Mouse (Mus musculus) thymus, postnatal 25 days (tissue): ENCODE data around the gene Ssr1.

Source experiments
- DNase-seq: peaks from one replicate; pipeline ENCODE4 v3.0.0; 2022

Gene Ssr1

DNA sequence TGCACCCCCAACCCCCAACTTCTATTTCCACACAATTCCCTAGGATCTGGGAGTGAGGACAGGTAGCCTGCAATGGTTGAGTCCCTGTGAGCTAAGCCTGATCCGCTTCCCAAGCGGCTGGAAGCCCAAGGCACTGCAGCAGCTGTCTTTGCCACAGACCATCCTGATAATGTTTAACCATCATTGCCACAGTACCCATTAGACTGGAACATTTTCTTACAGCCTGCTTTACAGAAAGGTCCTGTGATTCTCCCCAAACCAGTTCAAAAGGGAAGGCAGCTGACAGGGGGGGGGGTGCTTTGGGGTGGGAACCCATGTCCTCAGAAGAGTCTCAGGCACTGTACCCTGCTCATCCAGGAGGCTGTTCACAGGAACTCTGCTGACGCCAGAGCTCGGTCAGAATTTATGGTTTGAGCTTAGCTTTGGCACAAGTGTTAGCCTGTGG is 51.1 kb downstream of the Ssr1 start:
- no peak for DNase-seq

DNA sequence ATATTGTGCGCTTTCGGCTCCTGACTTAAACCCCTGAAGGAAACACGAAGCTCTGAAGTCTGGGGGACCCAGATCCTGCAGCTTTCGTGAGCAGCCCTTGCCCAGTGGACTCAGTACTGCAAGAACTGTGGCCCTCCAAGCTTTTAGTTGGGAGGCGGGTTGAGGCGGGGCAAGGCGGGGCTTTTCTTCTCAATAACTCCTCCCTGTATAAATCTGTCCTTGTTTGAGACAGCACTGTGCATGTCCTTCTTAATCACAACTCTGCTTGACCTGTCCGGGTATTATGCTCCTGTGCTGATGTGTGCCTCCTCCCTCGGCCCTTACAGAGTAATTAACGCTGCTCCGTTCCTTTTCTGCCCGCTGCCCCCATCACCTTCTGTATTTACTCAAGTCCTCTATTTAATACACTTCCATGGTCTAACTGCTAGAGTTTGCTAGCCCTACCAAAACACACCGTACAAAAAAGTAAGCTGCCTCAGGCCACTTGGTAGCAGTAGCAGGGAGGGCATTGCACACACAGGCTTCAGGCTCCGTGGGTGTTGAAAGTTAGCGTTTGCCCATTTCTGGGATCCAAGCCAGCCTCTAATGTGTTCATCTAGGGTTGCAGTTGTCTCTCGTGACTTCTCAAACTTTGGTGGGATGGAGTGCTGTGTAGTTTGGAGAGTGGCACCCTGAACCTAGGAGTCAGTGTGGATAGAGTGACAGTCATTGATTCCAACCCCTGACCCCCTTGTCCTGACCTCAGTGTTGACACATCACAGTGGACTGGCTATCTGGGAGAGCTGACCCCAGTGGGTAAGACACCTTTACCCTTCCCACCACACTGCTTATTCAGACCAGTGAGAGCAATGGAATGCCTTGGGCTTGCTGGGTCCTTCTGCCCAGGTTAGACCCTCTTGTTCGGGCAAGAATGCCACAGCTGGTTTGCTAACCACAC is 51.8 kb downstream of the Ssr1 start:
- no peak for DNase-seq

DNA sequence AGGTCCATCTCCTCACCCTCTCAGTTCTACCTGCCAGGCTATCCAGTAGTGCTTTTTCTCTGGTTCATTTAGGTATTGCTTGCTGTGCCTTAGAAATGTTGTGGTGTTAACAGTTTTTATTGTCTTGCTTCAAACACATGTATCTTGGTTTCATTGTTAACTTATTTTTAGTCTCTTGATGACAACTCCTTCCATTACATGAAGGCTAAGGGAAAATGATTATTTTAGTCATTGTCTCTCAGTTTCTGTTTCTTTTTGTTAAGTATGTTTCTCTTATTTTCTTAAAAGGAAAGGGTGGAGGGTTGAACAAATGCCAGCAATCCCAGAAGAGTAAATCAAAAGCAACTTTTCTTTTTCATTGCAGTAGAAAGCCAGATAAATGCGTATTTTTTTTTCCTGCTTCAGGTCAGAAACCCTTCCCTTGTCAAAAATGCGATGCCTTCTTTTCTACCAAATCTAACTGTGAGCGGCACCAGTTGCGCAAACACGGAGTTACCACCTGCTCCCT is 52.8 kb downstream of the Ssr1 start:
- DNase-seq: no peak

DNA sequence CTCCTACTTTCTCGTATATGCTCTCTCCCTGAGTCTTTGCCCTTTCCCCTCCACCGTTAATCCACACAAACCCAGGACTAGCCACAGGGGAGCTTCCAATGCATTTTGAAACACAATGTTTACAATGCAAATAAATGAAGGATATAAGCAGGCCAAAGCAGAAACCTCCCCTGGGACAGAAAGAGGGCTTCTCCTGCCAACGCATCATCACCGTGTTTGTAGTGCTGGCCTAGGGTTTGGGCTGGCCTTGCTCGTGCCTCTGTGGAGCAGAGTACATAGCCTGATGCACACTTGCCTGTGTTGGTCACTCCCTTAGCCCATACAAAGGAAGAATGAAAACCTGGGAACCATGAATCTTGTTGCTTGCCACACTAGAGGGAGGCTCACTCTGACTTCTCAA is 53.4 kb downstream of the Ssr1 start:
- DNase-seq: no peak

DNA sequence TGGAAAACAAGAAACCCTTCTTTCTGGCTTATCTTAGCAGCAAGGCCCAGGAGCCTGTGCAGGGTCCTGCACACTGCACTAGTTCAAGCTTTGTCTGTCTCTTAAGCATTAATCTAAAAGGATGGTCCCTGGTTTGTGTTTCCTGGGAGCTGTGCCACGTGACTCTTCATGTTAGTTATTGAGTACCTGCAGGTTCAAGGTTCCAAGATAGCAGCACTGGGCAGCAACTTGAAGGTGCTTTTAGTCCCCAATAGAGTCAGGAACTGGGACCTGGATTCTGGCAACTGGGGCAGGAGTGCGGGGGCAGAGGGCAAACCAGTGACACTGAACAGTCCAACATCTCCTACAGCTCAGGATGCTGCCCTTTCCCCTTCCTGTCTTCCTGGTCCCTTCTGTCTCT is 53.9 kb downstream of the Ssr1 start:
- no peak for DNase-seq

DNA sequence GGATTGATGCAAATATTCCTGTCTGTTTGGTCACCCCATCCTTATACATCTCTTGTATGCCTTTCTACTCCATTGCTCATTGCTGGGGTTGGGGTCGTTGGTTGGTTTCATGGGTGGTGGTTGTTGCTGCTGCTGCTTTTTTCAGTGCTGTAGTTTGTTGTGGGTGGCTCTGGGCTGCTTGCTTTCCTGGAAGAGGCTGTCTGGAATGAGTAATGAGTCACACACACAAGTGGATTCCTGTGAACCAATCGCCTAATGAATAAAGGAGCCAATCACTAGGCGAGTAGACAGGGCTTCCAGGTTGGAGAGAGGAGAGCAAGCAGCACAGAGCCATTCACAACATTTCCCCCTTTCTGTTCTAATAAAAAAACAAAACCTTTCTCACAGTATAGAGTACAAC is 57.7 kb downstream of the Ssr1 start:
- no peak for DNase-seq

DNA sequence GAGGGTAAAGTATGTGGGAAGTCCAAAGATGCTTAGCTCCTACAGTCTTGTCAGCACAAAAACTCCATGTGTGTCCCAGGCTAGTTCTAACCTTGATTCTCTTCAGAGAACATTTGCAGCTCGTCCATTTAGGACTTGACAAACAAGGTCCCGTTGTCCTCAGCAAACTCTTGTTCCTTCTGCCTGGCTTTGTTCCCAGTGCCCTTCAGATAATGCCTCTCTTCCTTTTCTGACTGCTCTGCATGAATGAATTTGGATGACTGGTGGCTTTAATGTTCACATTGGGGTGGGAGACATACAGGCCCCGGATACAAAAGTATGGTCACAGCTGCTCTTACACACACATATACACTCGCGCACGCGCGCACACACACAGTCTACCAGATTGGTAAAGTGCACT is 59.1 kb downstream of the Ssr1 start:
- no peak for DNase-seq

DNA sequence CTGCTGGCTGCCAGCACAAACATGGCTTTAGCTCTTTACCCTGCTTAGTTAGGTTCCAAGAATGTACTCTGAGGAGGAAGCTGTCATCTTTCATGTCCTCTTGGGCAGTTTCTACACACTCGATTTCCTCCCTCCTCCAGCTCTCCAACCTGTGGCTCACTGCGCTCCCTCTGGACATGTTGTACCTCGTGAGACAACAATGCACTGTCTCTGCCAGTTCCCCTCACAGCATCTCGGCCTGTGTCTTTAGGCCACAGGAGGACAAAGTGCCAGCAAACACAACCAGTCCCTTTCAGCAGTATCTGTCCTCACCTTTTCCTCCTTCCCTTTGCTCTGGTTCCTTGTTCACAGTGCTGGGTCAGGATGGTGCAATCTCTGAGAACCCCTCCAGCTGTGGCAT is 59.9 kb downstream of the Ssr1 start:
- DNase-seq: no peak

DNA sequence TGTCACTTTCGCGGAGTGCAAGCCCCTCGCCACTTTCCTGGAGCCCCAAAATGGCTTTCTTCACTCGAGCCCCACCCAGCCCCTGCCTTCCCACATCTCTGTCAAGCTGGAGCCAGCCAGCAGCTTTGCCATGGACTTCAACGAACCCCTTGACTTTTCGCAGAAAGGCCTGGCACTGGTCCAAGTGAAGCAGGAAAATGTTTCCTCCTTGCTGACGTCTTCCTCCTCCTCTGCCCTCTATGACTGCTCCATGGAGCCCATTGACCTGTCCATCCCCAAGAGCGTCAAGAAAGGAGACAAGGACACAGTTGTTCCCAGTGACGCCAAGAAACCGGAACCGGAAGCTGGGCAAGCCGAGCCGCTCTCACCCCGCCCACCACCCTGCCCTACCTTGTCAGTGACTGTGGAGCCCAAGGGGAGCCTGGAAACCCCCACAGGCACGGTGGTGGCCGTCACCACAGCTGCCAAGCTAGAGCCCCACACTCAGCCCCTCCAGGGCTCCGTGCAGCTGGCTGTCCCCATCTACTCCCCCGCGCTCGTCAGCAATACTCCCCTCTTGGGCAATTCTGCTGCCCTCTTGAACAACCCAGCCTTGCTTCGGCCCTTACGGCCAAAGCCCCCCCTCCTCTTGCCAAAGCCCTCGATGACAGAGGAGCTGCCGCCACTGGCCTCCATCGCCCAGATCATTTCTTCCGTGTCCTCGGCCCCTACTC is 62.7 kb downstream of the Ssr1 start:
- DNase-seq: no peak

DNA sequence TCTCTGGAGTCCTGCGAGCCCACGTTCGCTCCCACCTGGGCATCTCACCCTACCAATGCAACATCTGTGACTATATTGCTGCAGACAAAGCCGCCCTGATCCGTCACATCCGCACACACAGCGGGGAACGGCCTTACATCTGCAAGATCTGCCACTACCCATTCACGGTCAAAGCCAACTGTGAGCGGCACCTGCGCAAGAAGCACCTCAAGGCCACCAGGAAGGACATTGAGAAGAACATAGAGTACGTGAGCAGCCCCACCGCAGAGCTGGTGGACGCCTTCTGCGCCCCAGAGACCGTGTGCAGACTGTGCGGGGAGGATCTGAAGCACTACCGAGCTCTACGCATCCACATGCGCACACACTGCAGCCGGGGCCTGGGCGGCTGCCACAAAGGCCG is 63.4 kb downstream of the Ssr1 start:
- DNase-seq: no peak

DNA sequence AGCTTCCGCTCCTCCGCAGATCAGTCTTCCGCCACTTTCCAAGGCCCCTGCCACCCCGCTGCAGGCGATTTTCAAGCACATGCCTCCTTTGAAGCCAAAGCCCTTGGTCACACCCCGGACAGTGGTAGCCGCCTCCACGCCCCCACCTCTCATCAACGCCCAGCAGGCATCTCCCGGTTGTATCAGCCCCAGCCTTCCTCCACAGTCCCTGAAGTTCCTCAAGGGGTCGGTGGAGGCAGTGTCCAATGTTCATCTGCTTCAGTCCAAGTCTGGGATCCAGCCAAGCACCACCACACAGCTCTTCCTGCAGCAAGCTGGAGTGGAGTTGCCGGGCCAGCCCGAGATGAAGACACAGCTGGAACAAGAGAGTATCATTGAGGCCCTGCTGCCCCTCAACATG is 63.9 kb downstream of the Ssr1 start:
- no peak for DNase-seq

DNA sequence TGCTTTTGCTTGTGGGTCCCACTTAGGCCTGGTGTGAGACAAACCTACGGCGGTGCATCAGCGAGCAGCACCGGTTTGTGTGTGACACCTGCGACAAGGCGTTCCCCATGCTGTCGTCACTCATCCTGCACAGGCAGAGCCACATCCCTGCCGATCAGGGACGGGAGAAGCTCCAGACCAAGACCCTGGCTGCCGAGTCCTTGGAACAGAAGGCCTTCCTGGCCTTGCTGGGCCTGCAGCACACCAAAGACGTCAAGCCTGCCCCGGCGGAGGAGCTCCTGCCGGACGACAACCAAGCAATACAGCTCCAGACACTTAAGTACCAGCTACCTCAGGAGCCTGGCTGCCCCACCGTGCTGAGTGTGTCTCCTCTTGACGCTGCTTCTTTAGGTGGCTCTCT is 64.5 kb downstream of the Ssr1 start:
- no peak for DNase-seq

DNA sequence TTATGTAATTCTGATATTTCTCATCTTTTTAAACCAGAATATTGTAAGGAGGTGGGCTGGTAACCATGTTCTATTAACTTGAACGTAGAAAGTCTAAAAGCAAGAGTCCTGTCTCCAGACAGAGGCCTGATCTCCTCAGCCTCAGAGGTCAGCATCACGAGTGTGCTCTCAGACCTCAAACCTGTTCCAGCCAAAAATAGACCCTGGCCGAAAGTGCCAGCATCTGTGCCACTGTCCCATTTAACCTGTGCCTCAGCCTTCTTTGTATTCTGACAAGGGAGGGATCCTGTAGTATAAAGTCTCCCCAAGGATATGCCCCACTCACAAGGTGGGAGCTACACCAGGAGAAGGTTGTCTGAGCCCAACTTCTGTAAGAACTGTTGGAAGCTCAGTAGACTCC is 67.6 kb downstream of the Ssr1 start:
- no peak for DNase-seq

DNA sequence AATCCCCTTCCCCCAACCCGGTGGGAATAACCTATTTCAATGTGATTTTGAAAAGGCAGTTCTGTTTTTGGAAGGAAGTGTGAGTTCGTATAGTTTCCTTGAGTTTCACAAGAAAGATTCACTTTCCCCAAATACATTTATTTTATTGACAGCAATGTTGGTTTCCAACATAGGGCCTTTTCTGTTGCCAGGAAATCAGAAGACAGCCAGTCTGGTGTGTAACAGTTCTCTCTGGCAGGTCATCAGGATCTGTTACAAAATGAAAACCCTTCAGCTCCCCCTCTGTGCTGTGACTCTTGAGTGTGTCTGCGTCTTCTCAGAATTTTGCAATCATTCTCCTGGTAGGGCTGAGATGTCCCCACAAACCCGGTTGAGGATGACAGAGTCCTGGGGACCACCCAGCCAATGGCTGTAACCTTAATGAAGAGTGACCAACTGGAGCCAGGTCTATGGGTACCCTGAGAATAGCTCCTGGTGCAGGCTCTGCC is 69.5 kb downstream of the Ssr1 start:
- DNase-seq: no peak

DNA sequence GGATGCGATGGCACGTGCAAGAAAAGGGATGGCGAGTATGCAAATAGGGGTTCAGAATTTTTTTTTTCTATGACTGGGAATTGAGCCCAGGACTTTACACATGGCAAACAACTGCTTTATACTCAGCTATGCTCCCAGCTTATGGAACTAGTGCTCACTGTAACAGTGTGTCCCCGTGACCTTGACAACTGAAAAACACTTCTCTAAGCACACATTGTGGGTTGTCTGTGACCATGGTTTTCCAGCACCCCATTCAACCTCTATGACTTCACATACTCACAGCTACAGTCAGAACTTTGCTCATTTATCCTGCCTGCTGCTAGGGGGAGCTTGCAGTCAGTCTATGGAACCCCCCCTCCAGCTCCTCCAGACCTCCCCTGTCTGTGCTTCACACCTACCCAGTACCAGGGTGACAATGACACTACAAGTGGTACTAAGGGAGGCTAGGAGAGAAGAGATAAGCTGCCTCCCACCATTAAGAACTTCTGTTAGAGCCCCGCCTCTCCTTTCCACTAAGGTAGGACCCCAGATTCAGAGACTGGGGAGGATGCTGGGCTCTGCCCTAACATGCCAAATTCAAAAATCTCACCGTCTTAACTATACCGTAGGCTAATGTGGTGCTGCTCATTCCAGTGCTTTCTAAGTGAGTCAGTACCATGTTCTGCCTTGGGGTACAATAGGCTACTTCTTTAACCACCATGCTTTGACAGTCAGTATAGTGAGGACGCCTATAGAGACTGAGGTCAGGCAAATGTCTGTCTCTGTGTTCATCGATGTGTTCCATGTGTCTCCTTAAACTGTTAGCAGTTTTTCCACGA is 70.2 kb downstream of the Ssr1 start:
- peak; percentile 44 for DNase-seq

DNA sequence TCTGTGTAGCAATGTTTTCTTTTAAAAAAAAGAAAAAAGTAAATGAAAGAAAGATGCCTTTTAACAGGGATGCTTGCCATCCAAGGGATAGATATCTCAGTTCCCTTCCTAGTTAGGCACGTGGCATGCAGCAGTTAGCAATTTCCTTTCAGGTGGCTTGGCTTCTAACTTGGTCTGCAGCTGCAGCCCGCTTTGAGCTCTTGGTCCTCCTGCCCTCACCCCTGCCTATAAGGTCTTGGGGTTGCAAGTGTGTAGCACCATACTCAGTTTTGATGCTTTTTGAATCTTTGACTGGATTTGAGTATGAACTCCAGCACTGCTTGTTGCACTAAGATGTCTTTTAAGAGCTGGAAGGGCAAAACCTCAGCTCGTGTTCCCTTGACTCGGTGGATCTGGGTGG is 70.9 kb downstream of the Ssr1 start:
- DNase-seq: peak; percentile 70

DNA sequence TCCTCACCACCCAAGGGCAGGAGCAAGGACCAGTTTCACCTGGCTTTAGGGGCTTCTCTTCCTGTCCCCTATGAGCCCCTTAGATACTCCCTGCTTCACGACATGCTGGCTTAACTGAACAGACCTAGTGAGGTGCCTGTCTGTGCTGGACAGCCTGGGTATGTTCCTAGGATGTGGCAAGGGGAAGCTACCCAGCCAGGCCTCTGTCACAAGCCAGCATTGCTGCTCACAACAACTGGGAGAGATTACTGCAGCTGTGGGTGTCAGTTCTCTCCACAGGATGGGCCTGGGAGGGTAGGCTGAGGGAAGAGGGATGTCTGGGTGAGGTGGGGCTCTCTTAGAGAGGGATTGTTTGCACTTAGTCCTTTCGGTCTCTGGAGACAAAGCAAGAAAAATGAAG is 73.3 kb downstream of the Ssr1 start:
- no peak for DNase-seq

DNA sequence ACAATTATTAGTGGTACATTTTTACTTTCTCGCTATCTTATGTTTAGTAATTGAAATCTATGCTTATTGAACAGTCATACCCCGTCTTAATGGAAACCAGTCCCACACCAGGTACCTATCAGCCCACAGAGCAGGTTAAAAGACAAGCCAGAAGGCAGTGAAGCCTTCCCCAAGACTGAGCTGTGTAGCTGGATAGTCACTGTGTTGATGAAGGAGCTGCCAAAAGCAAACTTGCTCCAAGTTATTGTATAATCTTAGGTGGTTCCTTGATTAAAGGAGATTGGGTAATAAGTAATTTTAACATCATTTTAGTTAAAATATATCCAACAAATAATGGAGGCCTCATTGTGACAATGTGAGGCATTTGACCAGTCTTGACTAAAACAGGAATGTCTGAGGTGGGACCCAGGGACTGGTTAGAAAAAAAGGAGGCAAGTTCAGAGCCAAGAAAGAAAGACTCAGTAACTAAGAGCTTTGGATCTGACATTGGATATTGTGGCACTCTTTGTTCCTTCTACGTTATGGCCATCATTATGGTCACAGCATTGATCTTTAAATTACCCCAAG is 74.2 kb downstream of the Ssr1 start:
- no peak for DNase-seq

DNA sequence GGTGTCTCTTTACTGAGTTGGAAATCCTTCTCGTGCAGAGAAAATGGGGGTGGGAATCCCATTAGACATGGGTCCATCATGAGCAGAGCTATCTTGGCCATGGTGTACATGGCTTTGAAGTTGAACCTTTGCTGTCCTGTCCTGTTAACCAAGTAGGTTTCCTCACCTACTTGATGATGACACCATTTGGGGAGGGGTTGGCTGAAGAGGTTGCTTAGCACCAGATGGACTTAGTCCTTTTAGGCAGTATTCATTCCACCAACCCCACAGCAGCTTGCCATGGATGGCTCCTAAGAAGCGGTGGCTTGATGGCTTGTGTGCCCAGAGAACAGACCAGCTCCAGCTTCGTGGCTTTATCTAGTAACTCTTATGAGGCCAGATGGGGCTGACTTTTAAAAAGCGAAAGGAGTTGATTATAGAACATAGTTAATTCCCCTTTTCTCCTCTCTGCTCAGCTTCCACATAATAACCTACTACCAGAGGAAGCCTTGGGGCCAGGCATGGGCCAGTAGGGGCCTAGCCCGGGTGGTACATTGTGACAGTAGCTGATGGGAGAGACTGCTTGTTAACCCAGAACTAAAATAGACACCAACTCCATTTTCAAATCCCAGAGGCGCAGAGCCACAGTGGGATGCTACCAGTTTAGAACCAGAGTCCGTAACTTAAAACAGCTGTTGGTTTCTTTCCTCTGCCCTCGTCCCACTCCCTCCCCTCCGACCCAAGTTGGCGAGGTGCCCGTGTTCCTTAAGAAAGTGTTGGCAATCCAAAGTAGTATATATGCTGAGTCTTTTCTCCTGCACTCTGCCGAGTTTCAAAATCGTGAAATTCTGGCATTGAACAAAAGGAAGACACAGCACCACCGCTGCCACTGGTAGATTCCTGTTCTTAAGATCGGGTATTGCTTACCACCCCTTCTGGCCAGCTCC is 75.4 kb downstream of the Ssr1 start:
- no peak for DNase-seq
